Mouse (Mus musculus): ENCODE results near the gene Dpysl5.

- TF ChIP-seq CTCF (IDR thresholded peaks at IDR 0.05; ENCODE audit: borderline replicate concordance, control insufficient read depth, extremely low read depth, insufficient read depth, low read length, poor library complexity), result no peak
- no peak for TF ChIP-seq POLR2A (IDR thresholded peaks at IDR 0.05; ENCODE audit: control insufficient read depth, extremely low read depth, insufficient read depth, low read length, poor library complexity)
These were observed 878 bp upstream of the Dpysl5 start for GRCm38 (mm10) chr5:30710486-30710885.
